Mouse (Mus musculus) hindbrain, embryonic 14.5 days (tissue): Measurements from ENCODE around the gene Mob1b. TPM values are rescaled to one million over a fixed set of nuclear protein-coding genes. Genes with fewer than 3 reads are reported as not detected.

Source experiments
- ATAC-seq: fragments of 200-750 bp; cut with Nextera tagmentation; 2 replicates; pipeline ENCODE4 v1.8.0; 2017; ENCODE audit warnings: moderate number of reproducible peaks, mild to moderate bottlenecking, moderate TSS enrichment, moderate library complexity; ENCODE audit not compliant: low FRiP score
- DNase-seq: peaks from one replicate; pipeline ENCODE4 v3.0.0-alpha.2; 2015; ENCODE audit warnings: low spot score
- H3K27ac ChIP-seq: fragments of 300-500 bp; sonication (generic); 2 replicates; pipeline ENCODE4 v1.5.1; 2014; ENCODE audit warnings: mild to moderate bottlenecking, moderate library complexity
- H3K27me3 ChIP-seq: fragments of 300-500 bp; sonication (generic); 2 replicates; pipeline ENCODE4 v1.6.1; 2014; ENCODE audit warnings: mild to moderate bottlenecking, low read length, mixed read lengths; ENCODE audit not compliant: control insufficient read depth, insufficient read depth
- H3K36me3 ChIP-seq: fragments of 300-500 bp; sonication (generic); replicated peaks from 2 replicates; pipeline ENCODE4 v1.6.1; 2014; ENCODE audit not compliant: control insufficient read depth, insufficient read depth
- H3K4me1 ChIP-seq: fragments of 300-500 bp; sonication (generic); replicated peaks from 2 replicates; pipeline ENCODE4 v1.6.1; 2014; ENCODE audit warnings: antibody characterized with exemption, low read length, mixed read lengths; ENCODE audit not compliant: control insufficient read depth, insufficient read depth
- H3K4me2 ChIP-seq: fragments of 300-500 bp; sonication (generic); replicated peaks from 2 replicates; pipeline ENCODE4 v1.6.1; 2014; ENCODE audit warnings: mild to moderate bottlenecking, moderate library complexity
- H3K4me3 ChIP-seq: fragments of 300-500 bp; sonication (generic); replicated peaks from 2 replicates; pipeline ENCODE4 v1.5.1; 2014; ENCODE audit warnings: mild to moderate bottlenecking, low read length
- H3K9ac ChIP-seq: fragments of 300-500 bp; sonication (generic); 2 replicates; pipeline ENCODE4 v1.6.1; 2014
- H3K9me3 ChIP-seq: fragments of 300-500 bp; sonication (generic); 2 replicates; pipeline ENCODE4 v1.6.1; 2016; ENCODE audit warnings: low read length; ENCODE audit not compliant: control insufficient read depth
- WGBS: fragments of 180-500 bp; shearing (Covaris S2); extraction: QIAGEN DNeasy Blood & Tissue Kit; methylation state at CpG from one replicate; pipeline ENCODE4 v1.1.7; 2014; 5-methylcytosine and 5-hydroxymethylcytosine counted together
- polyA plus RNA-seq: library from polyadenylated mRNA; unstranded; fragments of >200 nt; fragmentation: Nextera tagmentation; extraction: Ambion mirVana; gene quantifications from 2 replicates; pipeline ENCODE4 v1.2.1, GENCODE M21; 2014

Mob1b gene
- polyA plus RNA-seq, 1 experiment from 2014 or later: 14.6 TPM

DNA sequence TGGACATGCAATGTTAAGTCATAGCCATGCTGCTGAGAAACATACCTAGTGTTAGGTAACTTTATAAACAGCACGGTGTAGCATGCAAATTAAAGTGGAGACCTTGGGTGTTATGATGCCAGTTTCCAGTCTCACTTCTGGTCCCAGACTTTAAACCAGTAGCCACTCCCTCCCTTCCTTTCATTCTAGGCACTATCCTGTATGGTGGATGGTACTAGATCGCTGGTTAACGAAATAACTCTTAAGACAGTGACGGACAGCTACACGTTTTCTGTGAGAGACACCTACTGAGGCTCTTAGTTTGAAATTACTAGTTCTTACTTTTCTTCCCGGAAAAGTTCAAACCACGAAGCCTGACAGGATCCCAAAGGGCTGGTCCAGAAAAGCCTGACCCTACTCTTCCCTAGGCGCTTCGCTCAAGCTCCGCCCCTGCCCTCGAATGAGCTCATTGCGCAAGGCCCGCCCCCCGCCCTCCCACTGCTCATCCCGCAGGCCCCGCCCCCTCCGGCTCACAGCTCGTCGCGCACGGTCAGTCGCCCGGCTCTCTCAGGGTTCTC, 43.9 kb downstream of the Mob1b start:
- Histone ChIP-seq H3K27me3 (no peaks in the 10 kb centered on the region), H3K9ac (peak overlapping the region; percentile 92), H3K4me3 (peak overlapping the region; percentile 92), H3K4me1 (peaks cover 17% of the 10 kb centered on the region), H3K36me3 (peaks cover 7% of the 10 kb centered on the region), H3K4me2 (peak overlapping the region; percentile 53), H3K9me3 (no peaks in the 10 kb centered on the region), H3K27ac (peak overlapping the region; percentile 95)
- WGBS: under 1% methylated on average over 22 of the region's 23 CpGs
- peak; percentile 26 for DNase-seq
- ATAC-seq: peak; percentile 62

DNA sequence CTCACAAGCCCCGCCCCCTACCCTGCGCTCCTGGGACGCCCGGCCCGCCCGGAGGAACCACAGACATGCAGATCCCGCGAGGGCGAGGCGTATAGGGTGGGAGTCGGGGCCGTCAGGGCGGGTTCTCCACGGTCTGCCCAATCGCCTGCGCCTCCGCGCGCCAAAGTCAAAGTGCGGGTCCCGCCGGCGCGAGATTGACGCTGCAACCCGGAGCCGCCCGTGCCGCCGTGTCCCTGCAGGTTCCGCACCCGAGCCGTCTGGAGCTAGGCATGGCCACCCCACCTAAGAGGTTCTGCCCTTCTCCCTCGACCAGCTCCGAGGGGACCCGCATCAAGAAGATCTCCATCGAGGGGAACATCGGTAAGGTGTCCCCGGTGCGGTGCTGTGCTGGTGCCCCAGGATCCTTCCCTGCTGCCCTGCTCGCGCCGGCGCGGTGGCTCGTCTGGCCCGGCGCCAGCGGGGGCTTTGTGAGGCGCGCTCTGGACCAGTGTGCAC, 44.4 kb downstream of the Mob1b start, which contains the start of gene Dck:
Gene Dck, plus strand, starts transcription at position 10 of the 495 bp plus-strand sequence.
- Histone ChIP-seq H3K27me3 (no peaks in the 10 kb centered on the region), H3K9ac (peak within 1 kb of the TSS; percentile 92), H3K36me3 (peaks cover 11% of the 10 kb centered on the region), H3K4me3 (peak within 1 kb of the TSS; percentile 92), H3K27ac (peak within 1 kb of the TSS; percentile 95), H3K9me3 (no peaks in the 10 kb centered on the region), H3K4me1 (peaks cover 17% of the 10 kb centered on the region), H3K4me2 (peak within 1 kb of the TSS; percentile 53)
- WGBS: 1% methylated on average over 50 of the region's 51 CpGs
- peak; percentile 91 for DNase-seq
- peak; percentile 99 for ATAC-seq

GRCm38 (mm10) chr5:88765587-88765986, 44.9 kb downstream of the Mob1b start:
- Histone ChIP-seq H3K4me1 (peaks cover 17% of the 10 kb centered on the region), H3K27me3 (no peaks in the 10 kb centered on the region), H3K27ac (peak overlapping the region; percentile 95), H3K9me3 (no peaks in the 10 kb centered on the region), H3K4me2 (peak overlapping the region; percentile 53), H3K9ac (peak overlapping the region; percentile 92), H3K36me3 (peaks cover 16% of the 10 kb centered on the region), H3K4me3 (peak overlapping the region; percentile 92)
- DNase-seq: no peak
- 0 out of 2 replicates have a peak, but pooled peaks have one; percentile 0 for ATAC-seq
- 11% methylated on average over 6 of the region's 6 CpGs for WGBS

DNA sequence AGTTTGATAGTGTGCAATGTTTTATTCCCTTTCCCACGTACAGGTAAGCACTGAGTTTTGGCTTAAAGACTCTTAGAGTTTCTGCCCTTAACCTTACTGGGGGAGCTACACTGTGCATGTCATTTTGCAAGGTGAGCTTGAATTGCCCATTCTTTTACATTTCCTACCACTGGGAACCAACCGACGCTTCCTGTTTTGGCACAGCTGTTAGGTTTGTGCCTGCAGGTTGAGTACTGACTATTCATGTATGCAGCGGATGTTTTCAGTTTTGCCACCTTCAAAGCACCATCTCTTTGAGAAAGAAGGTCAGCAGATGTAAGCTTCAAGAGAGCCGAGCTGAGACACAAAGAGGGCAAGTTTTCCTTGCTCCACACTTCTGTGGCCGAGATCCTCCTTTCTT, 45.5 kb downstream of the Mob1b start:
- ATAC-seq (no peak), DNase-seq (no peak)
- peak overlapping the region; percentile 2; the same call in 1 of the 2 replicates for H3K9ac ChIP-seq
- peak overlapping the region; percentile 92 for H3K4me3 ChIP-seq
- no peaks in the 10 kb centered on the region for H3K9me3 ChIP-seq
- WGBS: 48% methylated on average over 6 of the region's 6 CpGs
- no peaks in the 10 kb centered on the region for H3K27me3 ChIP-seq
- H3K4me1 ChIP-seq: peaks cover 17% of the 10 kb centered on the region
- peak overlapping the region; percentile 53 for H3K4me2 ChIP-seq
- H3K36me3 ChIP-seq: peaks cover 21% of the 10 kb centered on the region
- no peak overlapping the region for H3K27ac ChIP-seq

DNA sequence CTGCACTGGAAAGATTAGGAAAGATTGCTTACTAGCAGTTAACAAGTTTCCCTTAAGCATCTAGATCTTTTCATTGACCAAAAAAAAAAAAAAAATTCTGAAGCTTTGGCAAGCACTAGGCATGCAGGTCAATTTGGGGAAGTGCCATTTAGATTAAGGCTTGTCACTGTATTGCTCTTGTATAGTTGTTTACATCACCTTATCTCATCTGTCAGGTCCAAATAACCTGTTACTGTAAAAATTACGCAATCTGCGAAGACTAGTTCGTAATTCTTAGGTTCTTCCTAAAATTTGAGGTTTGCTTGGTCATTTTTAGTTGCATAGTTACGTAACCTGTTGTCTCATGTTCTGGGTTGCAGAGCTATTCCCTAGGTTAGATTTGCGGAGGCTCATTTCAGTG, 46.2 kb downstream of the Mob1b start:
- WGBS: 97% methylated on average over 5 of the region's 5 CpGs
- Histone ChIP-seq H3K4me2 (peak overlapping the region; percentile 53), H3K9ac (no peak overlapping the region), H3K36me3 (peaks cover 29% of the 10 kb centered on the region), H3K4me3 (no peak overlapping the region), H3K27me3 (no peaks in the 10 kb centered on the region), H3K4me1 (peaks cover 17% of the 10 kb centered on the region), H3K27ac (no peak overlapping the region), H3K9me3 (no peaks in the 10 kb centered on the region)
- DNase-seq: no peak
- no peak for ATAC-seq

- peaks cover 17% of the 10 kb centered on the region for H3K4me1 ChIP-seq
- DNase-seq (no peak), ATAC-seq (no peak)
- no peaks in the 10 kb centered on the region for H3K27me3 ChIP-seq
- no peak overlapping the region for H3K4me3 ChIP-seq
- WGBS: 95% methylated on average over 6 of the region's 6 CpGs
- H3K9ac ChIP-seq: no peak overlapping the region
- no peak overlapping the region for H3K4me2 ChIP-seq
- H3K27ac ChIP-seq: no peak overlapping the region
- H3K9me3 ChIP-seq: no peaks in the 10 kb centered on the region
- peaks cover 41% of the 10 kb centered on the region for H3K36me3 ChIP-seq
These were observed 47.5 kb downstream of the Mob1b start for GRCm38 (mm10) chr5:88768201-88768600.

GRCm38 (mm10) chr5:88782072-88782765, 61.6 kb downstream of the Mob1b start:
- H3K9me3 ChIP-seq: no peaks in the 10 kb centered on the region
- H3K9ac ChIP-seq: no peak overlapping the region
- WGBS: 88% methylated on average over 7 of the region's 7 CpGs
- no peaks in the 10 kb centered on the region for H3K27me3 ChIP-seq
- no peak for ATAC-seq
- no peak for DNase-seq
- peaks cover 80% of the 10 kb centered on the region for H3K36me3 ChIP-seq
- no peak overlapping the region for H3K4me2 ChIP-seq
- H3K4me3 ChIP-seq: no peak overlapping the region
- no peaks in the 10 kb centered on the region for H3K4me1 ChIP-seq
- no peak overlapping the region for H3K27ac ChIP-seq

DNA sequence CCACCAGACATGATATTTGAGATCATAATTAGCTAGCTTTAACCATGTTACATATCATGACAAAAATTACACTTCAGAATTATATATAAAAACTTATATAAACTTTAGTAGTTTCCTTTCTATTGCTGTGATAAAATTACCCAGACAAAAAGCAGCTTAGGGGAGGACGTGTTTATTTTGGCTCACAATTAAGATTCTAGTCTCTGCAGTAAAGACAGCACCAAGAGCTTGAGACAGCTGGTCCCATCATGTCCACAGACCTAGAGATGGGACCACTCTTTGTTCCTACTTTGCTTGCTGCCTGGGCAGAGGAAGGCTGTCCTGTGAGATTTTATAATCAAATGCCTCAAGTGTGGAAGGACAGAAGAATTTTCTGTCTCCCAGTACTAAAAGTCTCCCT, 64.4 kb downstream of the Mob1b start:
- no peaks in the 10 kb centered on the region for H3K27me3 ChIP-seq
- no peak overlapping the region for H3K4me3 ChIP-seq
- 83% methylated on average over 1 of the region's 1 CpGs for WGBS
- H3K4me1 ChIP-seq: no peaks in the 10 kb centered on the region
- no peak overlapping the region for H3K4me2 ChIP-seq
- H3K9ac ChIP-seq: no peak overlapping the region
- H3K27ac ChIP-seq: no peak overlapping the region
- no peak for ATAC-seq
- H3K9me3 ChIP-seq: no peaks in the 10 kb centered on the region
- peaks cover 60% of the 10 kb centered on the region for H3K36me3 ChIP-seq
- DNase-seq: no peak

DNA sequence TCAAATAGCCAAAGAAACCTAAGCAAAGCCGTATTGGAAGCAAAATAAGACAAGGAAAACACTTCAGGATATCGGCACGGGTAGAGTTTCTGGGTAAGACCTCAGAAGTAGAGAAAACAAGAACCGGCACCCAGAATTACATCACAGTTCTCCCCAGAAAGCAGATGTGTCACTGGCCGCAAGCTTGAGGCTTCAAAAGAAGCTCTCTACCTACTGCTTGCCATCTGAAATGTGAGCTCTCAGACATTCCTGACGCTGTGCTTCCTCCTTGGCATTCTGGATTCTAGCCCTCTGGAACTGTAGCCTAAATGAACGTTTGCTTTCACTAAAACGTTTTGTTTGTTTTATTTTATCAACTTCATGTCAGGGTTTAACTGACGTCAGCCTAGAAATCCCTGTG, 70.0 kb downstream of the Mob1b start:
- no peak for DNase-seq
- Histone ChIP-seq H3K4me3 (no peak overlapping the region), H3K9ac (no peak overlapping the region), H3K9me3 (no peaks in the 10 kb centered on the region), H3K27ac (no peak overlapping the region), H3K36me3 (peaks cover 13% of the 10 kb centered on the region), H3K4me1 (no peaks in the 10 kb centered on the region), H3K27me3 (no peaks in the 10 kb centered on the region), H3K4me2 (no peak overlapping the region)
- no peak for ATAC-seq
- WGBS: 65% methylated on average over 9 of the region's 9 CpGs
